22 mouse cellular contexts compared by ENCODE assay signal in genomic region chr10:122942771-122943170, GRCm38 (mm10).
DNase-seq lines count a peak whose midpoint lies in the region; ATAC-seq and TF ChIP-seq lines count a peak whose summit lies in the region.
"Had no signal": no experiment of that assay in that cellular context is flagged by ENCODE, and none has a peak within 500 bp of the region (broad histone marks: within the 10 kb centered on the region; RNA-seq: fewer than 3 reads in every experiment).

No protein-coding gene starts in this region.

- H3K4me3 ChIP-seq in heart, embryonic 14.5 days (ENCODE audit: control insufficient read depth in 1 of 2, insufficient read depth in 1 of 2, low read depth in 1 of 2, low read length in 2 of 2): no peak overlapping the region
- no peak overlapping the region for H3K4me3 ChIP-seq in thymus, adult 2 months (ENCODE audit: control insufficient read depth, insufficient read depth, low read length)
- H3K4me3 ChIP-seq: embryonic facial prominence, embryonic 13.5 days; forebrain, embryonic 13.5 days; hindbrain, embryonic 15.5 days had no signal

- H3K9me3 ChIP-seq in heart, embryonic 14.5 days (ENCODE audit: control insufficient read depth, low read length): no peaks in the 10 kb centered on the region
- H3K9me3 ChIP-seq: embryonic facial prominence, embryonic 13.5 days; forebrain, embryonic 13.5 days; hindbrain, embryonic 15.5 days had no signal

- no peaks in the 10 kb centered on the region for H3K27me3 ChIP-seq in heart, embryonic 14.5 days (ENCODE audit: control insufficient read depth, insufficient read depth, low read length)
- H3K27me3 ChIP-seq in thymus, adult 2 months (ENCODE audit: control insufficient read depth, insufficient read depth, low read length): no peaks in the 10 kb centered on the region
- H3K27me3 ChIP-seq: embryonic facial prominence, embryonic 13.5 days; forebrain, embryonic 13.5 days; hindbrain, embryonic 15.5 days had no signal

- no peak for TF ChIP-seq POLR2A in thymus, adult 2 months (IDR thresholded peaks at IDR 0.05; ENCODE audit: control insufficient read depth, extremely low read depth, insufficient read depth, low read length, poor library complexity)

- H3K9ac ChIP-seq in heart, embryonic 14.5 days (ENCODE audit: low read length): no peak overlapping the region
- H3K9ac ChIP-seq: embryonic facial prominence, embryonic 13.5 days; forebrain, embryonic 13.5 days; hindbrain, embryonic 15.5 days had no signal

- no peak overlapping the region for H3K4me2 ChIP-seq in heart, embryonic 14.5 days (ENCODE audit: low read length)
- H3K4me2 ChIP-seq: embryonic facial prominence, embryonic 13.5 days; forebrain, embryonic 13.5 days; heart, embryonic 11.5 days; hindbrain, embryonic 15.5 days had no signal

- 72% methylated on average over 7 of the region's 7 CpGs for WGBS in heart, embryonic 14.5 days
- WGBS in thymus, adult 2 months: 94% methylated on average over 7 of the region's 7 CpGs

- H3K27ac ChIP-seq in heart, embryonic 14.5 days (replicated peaks in 1 of 2; ENCODE audit: control insufficient read depth in 1 of 2, insufficient read depth in 1 of 2, low read depth in 2 of 2, low read length in 2 of 2): no peak overlapping the region
- no peak overlapping the region for H3K27ac ChIP-seq in thymus, adult 2 months (ENCODE audit: control insufficient read depth, insufficient read depth, low read length)
- H3K27ac ChIP-seq: embryonic facial prominence, embryonic 13.5 days; forebrain, embryonic 13.5 days; hindbrain, embryonic 15.5 days had no signal

- no peak for TF ChIP-seq CTCF in thymus, adult 2 months (IDR thresholded peaks at IDR 0.05; ENCODE audit: borderline replicate concordance, control insufficient read depth, extremely low read depth, insufficient read depth, low read length, poor library complexity)

- H3K36me3 ChIP-seq in heart, embryonic 14.5 days (ENCODE audit: control insufficient read depth, insufficient read depth, low read length): no peaks in the 10 kb centered on the region
- H3K36me3 ChIP-seq in thymus, adult 2 months (ENCODE audit: control insufficient read depth, insufficient read depth, low read length): peaks cover 16% of the 10 kb centered on the region
- H3K36me3 ChIP-seq: embryonic facial prominence, embryonic 13.5 days; G1E; hindbrain, embryonic 15.5 days had no signal

- H3K4me1 ChIP-seq in heart, embryonic 14.5 days (ENCODE audit: control insufficient read depth in 2 of 2, insufficient read depth in 2 of 2, low read length in 2 of 2): no peaks in the 10 kb centered on the region
- H3K4me1 ChIP-seq in thymus, adult 2 months (replicated peaks; ENCODE audit: control insufficient read depth, insufficient read depth, low read length): no peaks in the 10 kb centered on the region
- H3K4me1 ChIP-seq: forebrain, embryonic 13.5 days; hindbrain, embryonic 15.5 days had no signal

- ATAC-seq in heart, embryonic 14.5 days (ENCODE audit: insufficient number of reproducible peaks, insufficient read depth, low FRiP score, low read depth): 0 out of 2 replicates have a peak, but pooled peaks have one; percentile 50
- ATAC-seq: CD4-positive, CD25-positive, alpha-beta regulatory T cell, adult 4 months; forebrain, embryonic 13.5 days had no signal

- DNase-seq in heart, postnatal 10 days: no peak
- DNase-seq in kidney, postnatal 36 days: peak; percentile 13 to 24
- DNase-seq in kidney, adult 8-10 months: no peak
- DNase-seq in R1 (ENCODE audit: low read depth, low spot score): peak; percentile 52
- no peak for DNase-seq in thymus, adult 2 months
- DNase-seq in Muller cell, postnatal 12 days (ENCODE audit: inconsistent ontology term): no peak
- DNase-seq: adrenal gland, adult 2 months; adrenal gland, postnatal 25 days; B cell, adult 2 months; cerebellum, adult 18-20 months; cerebellum, adult 9-11 months; cerebellum, postnatal 36 days; gastrocnemius, postnatal 36 days; heart, adult 18-20 months; heart, postnatal 36 days had no signal

- intact Hi-C loops in heart, postnatal 10 days (cut with DNase I): no loop called here

Comparison
In these comparisons a context has a peak if more than half of its experiments do, and no peak if none do; other contexts are left out.
1. DNase-seq: peak in kidney, postnatal 36 days (2 of 2) and R1 (single experiment); none in heart, postnatal 10 days (0 of 2), kidney, adult 8-10 months (0 of 2), thymus, adult 2 months (single experiment) and Muller cell, postnatal 12 days (single experiment).